Mouse (Mus musculus) bone marrow, adult 2 months (tissue): Measurements from ENCODE around the gene Kctd10. TPM values are rescaled to one million over a fixed set of nuclear protein-coding genes. Genes with fewer than 3 reads are reported as not detected.

Experiments used
- H3K27ac ChIP-seq: fragments of 200-500 bp; 2 replicates; pipeline ENCODE4 v1.5.1; 2012; ENCODE audit warnings: low read depth, mild to moderate bottlenecking, control low read depth, inconsistent platforms, low read length; ENCODE audit not compliant: control insufficient read depth, poor library complexity, insufficient read depth
- H3K4me1 ChIP-seq: fragments of 200-500 bp; 2 replicates; pipeline ENCODE4 v1.6.1; 2011; ENCODE audit warnings: low read length; ENCODE audit not compliant: control insufficient read depth, insufficient read depth
- H3K4me3 ChIP-seq: fragments of 200-500 bp; replicated peaks from 2 replicates; pipeline ENCODE3; 2011; ENCODE audit warnings: mild to moderate bottlenecking, low read depth, low read length, control low read depth; ENCODE audit not compliant: control insufficient read depth
- CTCF ChIP-seq: fragments of 200-500 bp; IDR thresholded peaks from 2 replicates; pipeline ENCODE4 v1.5.1; 2011; ENCODE audit warnings: low read length, control low read depth; ENCODE audit not compliant: control insufficient read depth, insufficient read depth
- POLR2A ChIP-seq: fragments of 200-500 bp; IDR thresholded peaks from 2 replicates; pipeline ENCODE4 v1.6.1; 2011; ENCODE audit warnings: low read depth, mild to moderate bottlenecking, control low read depth, low read length, borderline replicate concordance; ENCODE audit not compliant: control insufficient read depth
- WGBS: fragments of 180-500 bp; shearing (Covaris S2); methylation state at CpG from one replicate; pipeline ENCODE4 v1.1.7; 2018; 5-methylcytosine and 5-hydroxymethylcytosine counted together
- polyA plus RNA-seq: library from polyadenylated mRNA; stranded (reverse); fragments of >200 nt; gene quantifications from 2 replicates; pipeline ENCODE4 v1.2.4, GENCODE M21; 2011; ENCODE audit warnings: low replicate concordance; ENCODE audit not compliant: missing spikeins, insufficient read depth, insufficient read length

Kctd10 gene
- polyA plus RNA-seq = 17.4 and 29.7 TPM in 2 replicates

DNA sequence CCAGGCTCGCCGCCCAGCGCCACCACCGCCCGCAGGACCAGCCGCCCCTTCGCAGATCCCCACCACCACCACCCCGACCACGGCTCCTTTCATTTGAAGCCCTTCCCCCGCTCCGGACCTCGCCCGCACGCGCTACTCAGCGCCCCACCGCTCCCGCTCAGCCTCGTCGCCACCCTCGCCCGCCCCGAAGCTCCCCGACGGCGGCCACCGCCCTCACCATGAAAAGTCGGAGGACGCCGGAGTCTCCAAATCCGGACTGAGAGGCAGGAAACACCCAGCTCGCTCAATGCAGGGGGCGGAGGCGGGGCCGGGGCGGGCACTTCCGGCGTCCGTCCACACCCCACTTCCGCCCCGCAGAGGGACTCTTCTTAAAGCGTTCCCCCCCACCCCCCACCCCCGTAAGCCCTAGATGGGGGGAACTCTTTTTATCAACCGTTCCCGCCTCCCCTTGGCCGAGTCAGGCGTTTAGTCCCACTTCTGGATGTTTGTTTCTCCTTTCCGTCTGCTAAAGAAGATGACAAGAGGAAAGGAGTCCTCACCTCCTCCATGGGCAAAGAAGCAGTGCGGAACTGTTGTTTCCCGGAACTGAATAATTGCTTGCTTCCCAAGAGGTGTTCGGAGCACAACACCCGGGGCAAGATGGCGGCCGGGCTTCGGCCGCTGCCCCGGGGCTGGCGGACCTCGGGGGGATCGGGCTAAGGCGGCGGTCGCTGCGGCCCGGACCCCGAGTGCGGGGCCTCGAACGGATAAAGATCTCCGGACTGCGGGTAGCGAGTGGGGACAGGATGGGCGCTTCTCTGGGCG, at the start of gene Kctd10, which contains the start of gene Ube3b:
Kctd10 (minus strand) TSS at position 300 of the 804 bp plus-strand sequence.
Ube3b (plus strand) TSS at position 399 of the 804 bp plus-strand sequence.
- Histone ChIP-seq H3K27ac (peak within 1 kb of the TSS; percentile 94), H3K4me3 (peak within 1 kb of the TSS; percentile 83), H3K4me1 (peaks cover 6% of the 10 kb centered on the region)
- 1% methylated on average over 74 of the region's 74 CpGs for whole genome bisulfite sequencing
- TF ChIP-seq POLR2A (peak; percentile 85; the same call in 1 of the 2 replicates), CTCF (no peak)

- no peak overlapping the region for H3K4me3 ChIP-seq
- WGBS = 75% methylated on average over 7 of the region's 7 CpGs
- no peaks in the 10 kb centered on the region for H3K4me1 ChIP-seq
- no peak for TF ChIP-seq POLR2A
- no peak for TF ChIP-seq CTCF
- H3K27ac ChIP-seq = no peak overlapping the region
Measured at GRCm38 (mm10) chr5:114429781-114430180, 49.5 kb upstream of the Kctd10 start.

- no peak overlapping the region for H3K4me3 ChIP-seq
- TF ChIP-seq POLR2A (no peak), CTCF (no peak)
- 73% methylated on average over 18 of the region's 18 CpGs for WGBS
- H3K27ac ChIP-seq = no peak overlapping the region
- no peaks in the 10 kb centered on the region for H3K4me1 ChIP-seq
Measured at GRCm38 (mm10) chr5:114428621-114429020, 48.3 kb upstream of the Kctd10 start.

DNA sequence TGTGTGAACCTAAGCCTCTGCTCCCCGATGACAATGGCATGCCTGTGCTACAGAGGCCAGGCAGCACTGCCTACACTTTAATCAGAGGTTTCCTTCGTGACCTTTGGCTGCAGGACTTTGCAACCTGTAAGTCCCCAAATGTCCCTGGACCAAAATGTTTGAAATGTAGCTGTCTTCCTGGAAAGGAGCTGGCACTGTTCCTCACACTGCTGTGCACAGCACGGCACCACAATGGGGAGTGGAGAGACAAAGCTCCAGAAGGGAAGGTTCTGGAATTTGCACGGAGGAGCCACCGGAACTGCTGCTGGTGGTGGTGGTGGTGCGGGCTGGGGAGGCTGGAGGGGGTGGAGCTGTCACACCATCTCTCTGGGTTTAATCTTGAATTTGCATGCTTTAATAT, 46.4 kb upstream of the Kctd10 start:
- Histone ChIP-seq H3K4me3 (no peak overlapping the region), H3K4me1 (no peaks in the 10 kb centered on the region), H3K27ac (no peak overlapping the region)
- TF ChIP-seq CTCF (no peak), POLR2A (no peak)
- 76% methylated on average over 6 of the region's 6 CpGs for WGBS

DNA sequence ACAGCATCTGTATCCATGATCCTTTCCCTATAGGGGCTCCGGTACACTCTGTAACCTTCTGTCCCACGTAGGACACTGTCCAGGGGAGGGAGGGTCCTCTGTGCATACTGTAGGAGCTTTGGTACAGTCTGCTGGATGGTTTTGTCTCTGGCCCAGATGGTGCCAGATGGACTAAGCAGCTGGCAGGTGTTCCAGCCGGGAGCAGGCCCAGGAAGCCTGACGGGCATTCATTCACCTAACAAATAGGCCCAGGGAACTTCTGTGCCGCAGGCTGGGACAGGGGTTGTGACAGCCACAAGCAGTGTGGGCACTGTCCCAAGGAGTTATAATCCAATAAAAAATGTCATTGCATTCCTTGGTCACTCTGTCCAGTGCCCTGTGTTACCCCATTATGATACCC, 43.7 kb upstream of the Kctd10 start:
- no peak overlapping the region for H3K27ac ChIP-seq
- whole genome bisulfite sequencing = 85% methylated on average over 5 of the region's 5 CpGs
- no peak overlapping the region for H3K4me3 ChIP-seq
- H3K4me1 ChIP-seq = no peaks in the 10 kb centered on the region
- TF ChIP-seq CTCF (no peak), POLR2A (no peak)

DNA sequence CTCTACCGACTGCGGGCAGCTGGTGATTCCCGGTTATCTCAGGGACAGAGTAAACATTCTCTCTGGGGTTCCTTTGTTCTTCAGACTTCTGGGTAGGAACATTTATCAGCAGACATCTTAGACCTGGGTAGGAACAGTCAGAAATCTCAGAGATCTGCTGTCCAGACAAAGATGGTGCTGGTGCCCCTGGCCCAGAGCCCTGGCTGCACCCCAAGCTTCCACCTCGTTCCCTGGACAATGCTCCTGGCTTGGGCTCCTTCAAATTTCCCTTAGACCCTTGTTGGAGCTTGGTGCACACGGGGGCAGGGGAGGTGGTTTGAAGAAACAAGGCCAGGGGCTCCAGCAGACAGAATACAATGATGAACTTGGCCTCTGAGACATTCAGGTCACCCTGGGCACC, 42.3 kb upstream of the Kctd10 start:
- no peak overlapping the region for H3K4me3 ChIP-seq
- WGBS = 68% methylated on average over 5 of the region's 5 CpGs
- H3K27ac ChIP-seq = no peak overlapping the region
- no peaks in the 10 kb centered on the region for H3K4me1 ChIP-seq
- TF ChIP-seq POLR2A (no peak), CTCF (no peak)

DNA sequence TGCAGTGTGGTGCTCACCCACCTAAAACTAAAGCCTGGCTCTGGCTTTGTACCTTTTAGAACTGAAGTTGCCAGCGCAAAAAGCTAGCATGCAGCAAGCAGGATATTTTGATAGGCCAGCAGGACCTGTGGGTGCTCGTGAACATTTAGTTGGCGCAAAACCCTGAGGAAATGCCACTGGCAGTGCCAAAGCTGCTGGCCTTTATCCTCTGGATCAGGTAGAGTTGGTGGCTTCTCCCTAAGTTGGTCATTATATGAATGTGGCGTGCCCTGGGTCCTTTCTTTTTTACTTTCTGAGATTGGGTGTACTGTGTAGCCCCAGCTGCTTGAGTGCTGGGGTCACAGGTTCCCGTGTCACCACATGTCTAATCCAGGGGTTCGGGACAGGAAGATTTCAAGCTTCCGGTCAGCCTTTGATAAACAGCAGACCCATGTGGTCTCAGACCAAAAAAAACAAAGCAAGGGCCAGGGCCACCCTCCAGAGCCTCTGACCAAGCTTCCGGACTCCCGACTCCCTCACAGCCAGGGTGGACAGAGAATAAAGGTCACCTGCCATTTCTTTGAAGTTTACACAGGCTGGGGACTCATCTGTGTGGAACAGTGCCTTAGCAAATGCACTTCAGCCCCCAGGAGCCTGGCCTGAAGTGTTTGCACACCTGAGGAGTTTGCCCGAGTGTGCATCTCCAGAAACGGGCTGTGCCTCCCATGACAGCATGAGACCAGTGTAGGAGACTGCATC, 41.4 kb upstream of the Kctd10 start:
- no peaks in the 10 kb centered on the region for H3K4me1 ChIP-seq
- WGBS = 84% methylated on average over 11 of the region's 11 CpGs
- H3K4me3 ChIP-seq = no peak overlapping the region
- TF ChIP-seq CTCF = no peak
- TF ChIP-seq POLR2A = no peak
- no peak overlapping the region for H3K27ac ChIP-seq

- WGBS = 90% methylated on average over 8 of the region's 8 CpGs
- TF ChIP-seq CTCF (peak; percentile 26; the same call in 1 of the 2 replicates), POLR2A (no peak)
- Histone ChIP-seq H3K27ac (no peak overlapping the region), H3K4me3 (no peak overlapping the region), H3K4me1 (no peaks in the 10 kb centered on the region)
Measured at GRCm38 (mm10) chr5:114418541-114418940, 38.2 kb upstream of the Kctd10 start.

DNA sequence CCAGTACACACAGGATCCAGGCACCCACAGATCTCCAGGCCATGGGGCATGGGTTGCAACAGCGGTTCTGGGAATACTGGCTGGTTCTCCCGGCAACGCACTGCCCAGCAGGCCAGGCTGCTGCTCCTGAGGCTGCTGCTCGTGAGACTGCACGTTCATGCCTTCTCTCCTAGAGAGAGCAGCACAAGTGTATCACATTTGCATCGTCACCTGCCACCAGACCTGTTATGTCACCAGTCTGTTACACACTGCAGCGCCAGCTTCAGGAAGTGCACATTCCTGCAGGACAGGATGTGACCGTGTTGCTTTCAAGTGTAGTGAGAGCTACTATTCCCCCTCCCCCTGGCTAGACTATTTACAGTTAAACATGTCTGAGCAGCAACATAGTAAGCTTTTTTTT, 36.5 kb upstream of the Kctd10 start:
- no peak for TF ChIP-seq CTCF
- no peak for TF ChIP-seq POLR2A
- 57% methylated on average over 8 of the region's 8 CpGs for WGBS
- H3K4me3 ChIP-seq = no peak overlapping the region
- H3K4me1 ChIP-seq = no peaks in the 10 kb centered on the region
- H3K27ac ChIP-seq = no peak overlapping the region
